Mouse (Mus musculus) embryonic facial prominence, embryonic 15.5 days (tissue): ENCODE data around the gene Gm47995. TPM values are rescaled to one million over a fixed set of nuclear protein-coding genes. Genes with fewer than 3 reads are reported as not detected.
"Not testable (repeated sequence)": the region's sequence is repeated elsewhere in the genome, so short reads cannot be mapped to it uniquely, and the experiment has no call there.

Experiments
- ATAC-seq: fragments of 200-750 bp; cut with Nextera tagmentation; 2 replicates; pipeline ENCODE4 v1.8.0; 2017; ENCODE audit warnings: low read depth, moderate TSS enrichment; ENCODE audit not compliant: insufficient number of reproducible peaks, low FRiP score, low TSS enrichment
- H3K27ac ChIP-seq: fragments of 300-500 bp; sonication (generic); replicated peaks from 2 replicates; pipeline ENCODE4 v1.5.1; 2015; ENCODE audit warnings: mild to moderate bottlenecking, inconsistent platforms
- H3K27me3 ChIP-seq: fragments of 300-500 bp; sonication (generic); 2 replicates; pipeline ENCODE4 v1.6.1; 2015; ENCODE audit warnings: inconsistent platforms
- H3K36me3 ChIP-seq: fragments of 300-500 bp; sonication (generic); 2 replicates; pipeline ENCODE4 v1.6.1; 2015; ENCODE audit warnings: mild to moderate bottlenecking, inconsistent platforms
- H3K4me1 ChIP-seq: fragments of 300-500 bp; sonication (generic); 2 replicates; pipeline ENCODE4 v1.6.1; 2015; ENCODE audit warnings: inconsistent platforms
- H3K4me2 ChIP-seq: fragments of 300-500 bp; sonication (generic); replicated peaks from 2 replicates; pipeline ENCODE4 v1.6.1; 2015; ENCODE audit warnings: mild to moderate bottlenecking, inconsistent platforms
- H3K4me3 ChIP-seq: fragments of 300-500 bp; sonication (generic); replicated peaks from 2 replicates; pipeline ENCODE4 v1.5.1; 2015; ENCODE audit warnings: mild to moderate bottlenecking, inconsistent platforms
- H3K9ac ChIP-seq: fragments of 300-500 bp; sonication (generic); 2 replicates; pipeline ENCODE4 v1.6.1; 2015; ENCODE audit warnings: inconsistent platforms
- H3K9me3 ChIP-seq: fragments of 300-500 bp; sonication (generic); replicated peaks from 2 replicates; pipeline ENCODE4 v1.6.1; 2016; ENCODE audit warnings: inconsistent platforms
- WGBS: fragments of 180-500 bp; shearing (Covaris S2); methylation state at CpG from one replicate; pipeline ENCODE4 v1.1.7; 2015; 5-methylcytosine and 5-hydroxymethylcytosine counted together
- polyA plus RNA-seq: library from polyadenylated mRNA; unstranded; fragments of >200 nt; fragmentation: Nextera tagmentation; extraction: Ambion mirVana; gene quantifications from 2 replicates; pipeline ENCODE4 v1.2.1, GENCODE M21; 2015

Gm47995 gene
- polyA plus RNA-seq, 1 experiment from 2014 or later: not detected

DNA sequence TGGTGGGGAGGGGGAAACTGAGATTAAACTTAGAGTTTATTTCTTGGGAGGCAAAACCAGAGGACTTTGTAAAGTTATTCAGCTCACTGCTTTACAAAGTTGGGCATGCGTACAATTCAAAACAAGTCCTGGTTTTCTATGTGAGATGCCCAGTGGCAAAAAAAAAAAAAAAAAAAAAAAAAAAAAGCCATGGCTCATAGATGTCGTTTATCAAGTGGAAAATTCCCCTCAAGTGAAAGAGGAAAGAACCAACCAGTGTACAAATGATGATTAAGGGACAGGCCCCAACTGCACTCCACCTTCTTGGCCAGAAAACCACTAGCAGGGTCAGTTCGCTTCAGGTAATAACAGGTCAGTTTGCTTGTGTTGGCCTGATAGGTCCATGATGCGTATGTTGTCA lies 9.8 kb upstream of the Gm47995 start:
- no peak overlapping the region for H3K9ac ChIP-seq
- no peak overlapping the region for H3K4me3 ChIP-seq
- no peaks in the 10 kb centered on the region for H3K9me3 ChIP-seq
- no peaks in the 10 kb centered on the region for H3K36me3 ChIP-seq
- H3K27me3 ChIP-seq: no peaks in the 10 kb centered on the region
- no peak overlapping the region for H3K4me2 ChIP-seq
- no peak for ATAC-seq
- WGBS: 81% methylated on average over 4 of the region's 4 CpGs
- H3K4me1 ChIP-seq: no peaks in the 10 kb centered on the region
- no peak overlapping the region for H3K27ac ChIP-seq

DNA sequence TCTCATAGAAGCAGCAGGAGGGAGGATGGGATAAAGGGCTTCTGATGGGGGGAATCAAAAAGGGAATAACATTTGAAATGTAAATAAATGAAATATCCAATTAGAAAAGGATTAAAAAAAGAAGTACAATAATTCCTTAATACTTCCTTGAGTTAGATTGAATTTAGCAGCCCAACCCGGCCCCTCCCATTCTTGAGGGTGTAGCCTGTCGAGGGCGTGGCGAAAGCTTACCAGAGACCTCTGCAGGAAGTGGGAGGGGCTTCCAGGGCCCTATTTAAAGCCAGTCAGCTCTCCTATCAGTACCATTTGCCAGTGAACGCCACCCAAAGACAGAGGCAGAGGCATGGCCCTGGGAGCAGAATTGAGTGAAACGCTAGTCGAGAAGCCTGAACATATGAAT lies 6.2 kb upstream of the Gm47995 start, which contains the start of gene Gm8947:
TSS of gene Gm8947 (plus strand) at position 302 of the 400 bp plus-strand sequence.
- not testable (repeated sequence) for H3K27me3 ChIP-seq, H3K9ac ChIP-seq, H3K36me3 ChIP-seq, H3K4me2 ChIP-seq, H3K4me3 ChIP-seq, H3K9me3 ChIP-seq, ATAC-seq, H3K4me1 ChIP-seq, H3K27ac ChIP-seq
- WGBS: no CpG with 5 or more reads among the region's 7 CpGs

DNA sequence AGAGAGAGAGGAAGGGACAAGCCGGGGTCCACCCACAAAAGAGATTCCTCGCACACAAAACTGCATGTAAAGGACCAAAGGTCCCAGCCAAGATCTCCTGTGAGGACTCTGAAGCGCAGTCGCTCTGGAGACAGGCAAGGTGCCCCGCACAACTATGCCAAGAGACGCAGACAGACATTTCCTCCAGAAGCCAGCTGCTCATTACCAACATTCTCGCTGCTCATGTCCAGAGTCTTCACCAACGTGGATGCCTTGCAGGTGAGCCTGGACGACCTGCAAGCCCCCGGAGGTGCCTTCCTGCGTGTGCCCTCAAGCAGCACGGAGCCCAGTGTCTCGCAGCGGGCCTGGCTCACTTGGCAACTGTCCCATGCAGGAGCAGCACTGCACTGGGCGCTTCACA lies 5.5 kb upstream of the Gm47995 start:
- H3K9me3 ChIP-seq, H3K4me1 ChIP-seq, H3K4me2 ChIP-seq, H3K4me3 ChIP-seq, H3K27me3 ChIP-seq, H3K27ac ChIP-seq, H3K36me3 ChIP-seq, H3K9ac ChIP-seq, ATAC-seq: not testable (repeated sequence)
- 88% methylated on average over 15 of the region's 15 CpGs for WGBS

DNA sequence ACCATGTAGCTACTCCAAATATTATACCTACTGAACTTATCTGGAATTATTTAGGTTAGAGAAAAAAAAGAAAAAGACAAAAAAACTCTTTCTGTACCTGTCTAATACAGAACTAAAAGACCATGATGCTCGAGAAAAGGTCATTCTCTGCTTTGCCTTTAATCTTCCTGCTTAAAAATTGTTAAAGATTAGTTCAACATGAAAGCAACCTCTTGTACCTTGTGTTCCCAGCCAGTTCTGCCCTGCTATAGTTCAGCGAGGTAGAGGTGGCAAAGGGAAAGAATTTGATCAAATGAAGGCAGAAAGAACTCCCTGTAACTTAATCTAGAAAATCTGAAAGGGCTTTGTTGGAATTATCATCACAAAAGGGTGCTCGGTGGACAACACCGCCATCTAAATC lies 2.3 kb upstream of the Gm47995 start:
- not testable (repeated sequence) for H3K36me3 ChIP-seq, H3K4me1 ChIP-seq, H3K9me3 ChIP-seq, H3K27ac ChIP-seq, H3K9ac ChIP-seq, H3K27me3 ChIP-seq, H3K4me2 ChIP-seq, ATAC-seq, H3K4me3 ChIP-seq
- 60% methylated on average over 4 of the region's 4 CpGs for WGBS

DNA sequence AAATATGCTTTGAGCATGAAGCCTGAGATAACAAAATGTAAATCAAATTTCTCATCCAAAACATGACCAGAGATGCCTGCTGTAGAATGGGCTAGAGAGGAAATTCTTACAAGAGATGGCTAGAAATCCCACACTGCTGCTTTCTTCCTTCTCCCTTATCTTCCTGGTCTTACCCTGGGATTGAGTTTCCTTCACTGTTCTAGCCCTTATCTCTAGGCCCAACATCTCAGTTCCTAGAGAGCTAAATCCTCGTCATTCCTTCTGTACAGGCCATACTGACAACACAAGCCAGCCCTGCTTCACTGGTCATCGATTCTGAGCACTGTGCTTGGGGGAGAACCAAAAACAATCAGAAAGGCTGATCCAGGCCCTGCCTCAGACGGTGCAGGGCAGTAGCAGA lies 1.6 kb upstream of the Gm47995 start:
- H3K27ac ChIP-seq, H3K9me3 ChIP-seq, H3K36me3 ChIP-seq, H3K4me3 ChIP-seq, H3K4me2 ChIP-seq, ATAC-seq, H3K9ac ChIP-seq, H3K27me3 ChIP-seq, H3K4me1 ChIP-seq: not testable (repeated sequence)
- 71% methylated on average over 3 of the region's 3 CpGs for WGBS

DNA sequence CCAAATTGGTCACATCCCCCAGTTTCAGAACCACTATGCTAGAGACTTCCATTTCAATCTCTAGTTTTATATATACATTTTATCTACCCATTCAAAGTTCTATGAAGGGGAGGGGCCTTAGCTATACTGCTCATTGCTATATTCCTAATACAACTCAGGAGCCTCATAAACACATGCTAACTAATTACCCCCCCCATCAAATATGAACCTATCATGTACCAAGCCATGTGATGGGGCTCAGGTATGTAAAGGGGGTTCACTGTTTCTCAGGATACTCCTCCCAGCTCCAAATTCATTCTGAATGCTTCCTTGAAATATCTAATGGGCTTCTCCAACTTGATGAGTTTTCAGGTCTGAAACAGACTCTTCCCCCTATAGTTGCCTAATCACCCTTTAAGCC lies 2.4 kb downstream of the Gm47995 start:
- ATAC-seq, H3K4me3 ChIP-seq, H3K36me3 ChIP-seq, H3K4me1 ChIP-seq, H3K27ac ChIP-seq, H3K9ac ChIP-seq, H3K4me2 ChIP-seq, H3K9me3 ChIP-seq, H3K27me3 ChIP-seq: not testable (repeated sequence)

DNA sequence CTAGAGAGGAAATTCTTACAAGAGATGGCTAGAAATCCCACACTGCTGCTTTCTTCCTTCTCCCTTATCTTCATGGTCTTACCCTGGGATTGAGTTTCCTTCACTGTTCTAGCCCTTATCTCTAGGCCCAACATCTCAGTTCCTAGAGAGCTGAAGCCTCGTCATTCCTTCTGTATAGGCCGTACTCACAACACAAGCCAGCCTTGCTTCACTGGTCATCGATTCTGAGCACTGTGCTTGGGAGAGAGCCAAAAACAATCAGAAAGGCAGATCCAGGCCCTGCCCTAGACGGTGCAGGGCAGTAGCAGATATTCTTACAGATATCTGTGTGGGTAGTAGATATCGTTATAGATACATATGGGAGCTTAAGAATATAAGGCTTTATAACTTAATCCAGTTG lies 4.5 kb downstream of the Gm47995 start:
- not testable (repeated sequence) for H3K4me2 ChIP-seq, H3K36me3 ChIP-seq, H3K9ac ChIP-seq, H3K4me1 ChIP-seq, H3K27me3 ChIP-seq, ATAC-seq, H3K4me3 ChIP-seq, H3K9me3 ChIP-seq, H3K27ac ChIP-seq
- 81% methylated on average over 3 of the region's 5 CpGs for WGBS

DNA sequence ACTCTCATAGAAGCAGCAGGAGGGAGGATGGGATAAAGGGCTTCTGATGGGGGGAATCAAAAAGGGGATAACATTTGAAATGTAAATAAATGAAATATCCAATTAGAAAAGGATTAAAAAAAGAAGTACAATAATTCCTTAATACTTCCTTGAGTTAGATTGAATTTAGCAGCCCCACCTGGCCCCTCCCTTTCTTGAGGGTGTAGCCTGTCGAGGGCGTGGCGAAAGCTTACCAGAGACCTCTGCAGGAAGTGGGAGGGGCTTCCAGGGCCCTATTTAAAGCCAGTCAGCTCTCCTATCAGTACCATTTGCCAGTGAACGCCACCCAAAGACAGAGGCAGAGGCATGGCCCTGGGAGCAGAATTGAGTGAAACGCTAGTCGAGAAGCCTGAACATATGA lies 5.6 kb downstream of the Gm47995 start, which contains the start of gene 3110040M04Rik:
TSS of gene 3110040M04Rik (plus strand) at position 304 of the 400 bp plus-strand sequence.
- not testable (repeated sequence) for H3K36me3 ChIP-seq, H3K9me3 ChIP-seq, ATAC-seq, H3K4me1 ChIP-seq, H3K27ac ChIP-seq, H3K27me3 ChIP-seq, H3K4me3 ChIP-seq, H3K4me2 ChIP-seq, H3K9ac ChIP-seq
- no CpG with 5 or more reads among the region's 6 CpGs for WGBS

DNA sequence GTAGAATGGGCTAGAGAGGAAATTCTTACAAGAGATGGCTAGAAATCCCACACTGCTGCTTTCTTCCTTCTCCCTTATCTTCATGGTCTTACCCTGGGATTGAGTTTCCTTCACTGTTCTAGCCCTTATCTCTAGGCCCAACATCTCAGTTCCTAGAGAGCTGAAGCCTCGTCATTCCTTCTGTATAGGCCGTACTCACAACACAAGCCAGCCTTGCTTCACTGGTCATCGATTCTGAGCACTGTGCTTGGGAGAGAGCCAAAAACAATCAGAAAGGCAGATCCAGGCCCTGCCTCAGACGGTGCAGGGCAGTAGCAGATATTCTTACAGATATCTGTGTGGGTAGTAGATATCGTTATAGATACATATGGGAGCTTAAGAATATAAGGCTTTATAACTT lies 10.2 kb downstream of the Gm47995 start:
- H3K27ac ChIP-seq, H3K36me3 ChIP-seq, H3K4me2 ChIP-seq, H3K4me3 ChIP-seq, H3K9ac ChIP-seq, H3K27me3 ChIP-seq, H3K9me3 ChIP-seq, ATAC-seq, H3K4me1 ChIP-seq: not testable (repeated sequence)
- 74% methylated on average over 4 of the region's 5 CpGs for WGBS

DNA sequence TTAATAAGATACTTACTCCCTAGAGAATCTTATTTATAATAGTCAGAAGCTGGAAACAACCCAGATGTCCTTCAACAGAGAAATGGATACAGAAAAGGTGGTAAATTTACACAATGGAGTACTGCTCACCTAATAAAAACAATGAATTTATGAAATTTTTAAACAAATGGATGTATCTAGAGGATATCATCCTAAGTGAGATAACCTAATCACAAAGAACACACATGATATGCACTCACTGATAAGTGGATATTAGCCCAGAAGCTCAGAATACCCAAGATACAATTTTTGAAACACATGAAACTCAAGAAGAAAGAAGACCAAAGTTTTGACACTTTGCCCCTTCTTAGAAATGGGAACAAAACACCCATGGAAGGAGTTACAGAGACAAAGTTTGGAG lies 10.7 kb downstream of the Gm47995 start:
- H3K36me3 ChIP-seq, H3K4me2 ChIP-seq, H3K27me3 ChIP-seq, H3K9me3 ChIP-seq, H3K4me3 ChIP-seq, H3K27ac ChIP-seq, H3K4me1 ChIP-seq, H3K9ac ChIP-seq, ATAC-seq: not testable (repeated sequence)

DNA sequence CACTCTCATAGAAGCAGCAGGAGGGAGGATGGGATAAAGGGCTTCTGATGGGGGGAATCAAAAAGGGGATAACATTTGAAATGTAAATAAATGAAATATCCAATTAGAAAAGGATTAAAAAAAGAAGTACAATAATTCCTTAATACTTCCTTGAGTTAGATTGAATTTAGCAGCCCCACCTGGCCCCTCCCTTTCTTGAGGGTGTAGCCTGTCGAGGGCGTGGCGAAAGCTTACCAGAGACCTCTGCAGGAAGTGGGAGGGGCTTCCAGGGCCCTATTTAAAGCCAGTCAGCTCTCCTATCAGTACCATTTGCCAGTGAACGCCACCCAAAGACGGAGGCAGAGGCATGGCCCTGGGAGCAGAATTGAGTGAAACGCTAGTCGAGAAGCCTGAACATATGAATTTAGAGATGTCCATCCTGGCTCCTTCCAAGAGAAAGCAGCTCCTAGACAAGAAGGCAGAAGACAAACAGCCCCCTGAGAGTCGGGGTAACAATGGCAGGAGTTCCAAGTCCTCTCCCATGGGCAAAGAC lies 11.6 kb downstream of the Gm47995 start, which contains the start of gene Gm47996:
TSS of gene Gm47996 (plus strand) at position 308 of the 532 bp plus-strand sequence.
- not testable (repeated sequence) for H3K4me3 ChIP-seq, H3K4me1 ChIP-seq, H3K4me2 ChIP-seq, H3K9me3 ChIP-seq, H3K27ac ChIP-seq, H3K36me3 ChIP-seq, H3K9ac ChIP-seq, H3K27me3 ChIP-seq, ATAC-seq
- 90% methylated on average over 4 of the region's 8 CpGs for WGBS

DNA sequence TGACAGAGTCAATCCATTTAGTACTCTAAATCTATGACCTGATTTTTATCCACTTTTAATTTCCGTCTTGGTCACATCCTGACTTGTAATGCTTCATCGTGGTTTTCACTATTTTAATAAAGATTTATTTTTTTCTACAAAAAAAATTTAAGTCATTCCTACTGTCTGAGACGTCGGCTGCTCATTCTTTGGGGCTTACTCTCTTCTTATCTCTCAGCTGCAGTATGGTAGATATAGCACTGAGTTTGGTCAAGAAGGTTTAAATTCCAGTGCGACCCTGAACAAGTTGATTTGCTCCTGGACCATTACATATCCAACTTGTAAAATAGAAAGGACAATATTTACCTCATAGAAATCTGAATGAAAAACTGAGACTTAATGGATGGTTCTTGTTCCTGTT lies 13.4 kb downstream of the Gm47995 start:
- 87% methylated on average over 5 of the region's 5 CpGs for WGBS

More for the DNA sequence above, 13.4 kb downstream of the Gm47995 start:
- H3K9ac ChIP-seq, H3K4me1 ChIP-seq, ATAC-seq, H3K9me3 ChIP-seq, H3K4me2 ChIP-seq, H3K36me3 ChIP-seq, H3K4me3 ChIP-seq, H3K27ac ChIP-seq, H3K27me3 ChIP-seq: not testable (repeated sequence)
